ENCODE assay signal across 11 mouse cellular contexts in genomic region chr15:80681466-80681881, GRCm38 (mm10). TPM values are rescaled to one million over a fixed set of nuclear protein-coding genes. Genes with fewer than 3 reads are reported as not detected.
DNase-seq lines count a peak whose midpoint lies in the region; ATAC-seq and TF ChIP-seq lines count a peak whose summit lies in the region.
"Had no signal": no experiment of that assay in that cellular context is flagged by ENCODE, and none has a peak within 500 bp of the region (broad histone marks: within the 10 kb centered on the region; RNA-seq: fewer than 3 reads in every experiment).

No protein-coding gene starts in this region.

- no peak overlapping the region for H3K9ac ChIP-seq in hindbrain, embryonic 12.5 days
- no peak overlapping the region for H3K9ac ChIP-seq in hindbrain, embryonic 11.5 days (ENCODE audit: low read depth, low read length)

- H3K9me3 ChIP-seq in hindbrain, embryonic 10.5 days: no peaks in the 10 kb centered on the region
- H3K9me3 ChIP-seq in hindbrain, embryonic 12.5 days (replicated peaks): no peaks in the 10 kb centered on the region
- H3K9me3 ChIP-seq in hindbrain, embryonic 11.5 days (ENCODE audit: control insufficient read depth, low read length): no peaks in the 10 kb centered on the region

- TF ChIP-seq CTCF in bone marrow, adult 2 months (IDR thresholded peaks at IDR 0.05; ENCODE audit: control insufficient read depth, insufficient read depth, low read length): no peak
- no peak for TF ChIP-seq CTCF in olfactory bulb, adult 2 months (IDR thresholded peaks at IDR 0.05; ENCODE audit: insufficient read depth, low read depth, low read length)

- no peak overlapping the region for H3K4me2 ChIP-seq in hindbrain, embryonic 12.5 days (replicated peaks)
- H3K4me2 ChIP-seq in hindbrain, embryonic 11.5 days (replicated peaks; ENCODE audit: low read depth, low read length): no peak overlapping the region

- ATAC-seq in hindbrain, embryonic 12.5 days (ENCODE audit: low FRiP score): no peak
- no peak for ATAC-seq in hindbrain, embryonic 11.5 days (ENCODE audit: low FRiP score)

- peaks cover 12% of the 10 kb centered on the region for H3K27me3 ChIP-seq in hindbrain, embryonic 10.5 days (ENCODE audit: insufficient read depth, poor library complexity, severe bottlenecking)
- peaks cover 5% of the 10 kb centered on the region for H3K27me3 ChIP-seq in hindbrain, embryonic 12.5 days
- no peaks in the 10 kb centered on the region for H3K27me3 ChIP-seq in hindbrain, embryonic 11.5 days (ENCODE audit: control insufficient read depth, insufficient read depth, low read length)

- TF ChIP-seq POLR2A in bone marrow, adult 2 months (IDR thresholded peaks at IDR 0.05; ENCODE audit: borderline replicate concordance, control insufficient read depth, low read depth, low read length): no peak
- no peak for TF ChIP-seq POLR2A in olfactory bulb, adult 2 months (IDR thresholded peaks at IDR 0.05; ENCODE audit: insufficient read depth, low read depth, low read length)

- no peaks in the 10 kb centered on the region for H3K36me3 ChIP-seq in hindbrain, embryonic 10.5 days
- H3K36me3 ChIP-seq in hindbrain, embryonic 12.5 days: no peaks in the 10 kb centered on the region
- no peaks in the 10 kb centered on the region for H3K36me3 ChIP-seq in hindbrain, embryonic 11.5 days (ENCODE audit: control insufficient read depth, insufficient read depth, low read length)

- H3K4me1 ChIP-seq in hindbrain, embryonic 10.5 days (replicated peaks): peaks cover 54% of the 10 kb centered on the region
- H3K4me1 ChIP-seq in hindbrain, embryonic 12.5 days: peaks cover 60% of the 10 kb centered on the region
- peaks cover 8% of the 10 kb centered on the region; the same call in 1 of the 2 replicates for H3K4me1 ChIP-seq in bone marrow, adult 2 months (ENCODE audit: control insufficient read depth, insufficient read depth, low read length)
- H3K4me1 ChIP-seq in olfactory bulb, adult 2 months (ENCODE audit: control insufficient read depth, insufficient read depth, low read length): peaks cover 50% of the 10 kb centered on the region
- H3K4me1 ChIP-seq in hindbrain, embryonic 11.5 days (replicated peaks; ENCODE audit: control insufficient read depth, insufficient read depth, low read length): peaks cover 6% of the 10 kb centered on the region

- 0 out of 2 replicates have a peak overlapping the region, but pooled peaks have one; percentile 30 for H3K27ac ChIP-seq in hindbrain, embryonic 10.5 days
- no peak overlapping the region for H3K27ac ChIP-seq in hindbrain, embryonic 12.5 days
- peak overlapping the region; percentile 31 for H3K27ac ChIP-seq in bone marrow, adult 2 months (ENCODE audit: control insufficient read depth, insufficient read depth, low read depth, low read length, poor library complexity)
- peak overlapping the region; percentile 2; the same call in 1 of the 2 replicates for H3K27ac ChIP-seq in olfactory bulb, adult 2 months (ENCODE audit: insufficient read depth, low read depth, low read length)
- no peak overlapping the region for H3K27ac ChIP-seq in hindbrain, embryonic 11.5 days (ENCODE audit: low read depth, low read length)
- H3K27ac ChIP-seq: kidney, postnatal 0 days had no signal

- WGBS in hindbrain, embryonic 10.5 days: 82% methylated on average over 4 of the region's 4 CpGs
- 71% methylated on average over 4 of the region's 4 CpGs for WGBS in hindbrain, embryonic 12.5 days
- WGBS in bone marrow, adult 2 months: 12% methylated on average over 4 of the region's 4 CpGs
- WGBS in olfactory bulb, adult 2 months: 48% methylated on average over 4 of the region's 4 CpGs
- WGBS in hindbrain, embryonic 11.5 days: 82% methylated on average over 4 of the region's 4 CpGs

- DNase-seq in hindbrain, embryonic 10.5 days (ENCODE audit: low spot score): no peak
- peak; percentile 73 for DNase-seq in CD4-positive helper T cell, adult 2 months (ENCODE audit: low read depth, low spot score)
- no peak for DNase-seq in gastrocnemius, postnatal 10 days
- DNase-seq in hindbrain, embryonic 11.5 days (ENCODE audit: low spot score): no peak
- no peak for DNase-seq in right cerebral cortex, postnatal 14 days
- DNase-seq: gastrocnemius, postnatal 36 days; midbrain, embryonic 14.5 days had no signal

- no peak overlapping the region for H3K4me3 ChIP-seq in hindbrain, embryonic 10.5 days
- no peak overlapping the region for H3K4me3 ChIP-seq in hindbrain, embryonic 12.5 days
- no peak overlapping the region for H3K4me3 ChIP-seq in bone marrow, adult 2 months (replicated peaks; ENCODE audit: control insufficient read depth, low read depth, low read length)
- H3K4me3 ChIP-seq in olfactory bulb, adult 2 months (ENCODE audit: insufficient read depth, low read depth, low read length): no peak overlapping the region
- H3K4me3 ChIP-seq in hindbrain, embryonic 11.5 days (ENCODE audit: low read depth, low read length): no peak overlapping the region

RNA-seq across cellular contexts. Expression of gene Fam83f, which starts 9.8 kb away (rescaled TPM):
- 0.60 and 0.96 TPM in 2 replicates for polyA plus RNA-seq in hindbrain, embryonic 10.5 days (2016; fragmentation: Nextera tagmentation; extraction: Ambion mirVana)
- polyA plus RNA-seq in hindbrain, embryonic 12.5 days (2016; fragmentation: Nextera tagmentation; extraction: Ambion mirVana): 0.36 and 0.74 TPM in 2 replicates
- polyA plus RNA-seq in bone marrow, adult 2 months (2011; ENCODE audit: insufficient read depth, insufficient read length, low replicate concordance, missing spikeins): 0.54 TPM in 1 of 2 replicates, not detected in the other
- polyA plus RNA-seq in olfactory bulb, adult 2 months (2012; ENCODE audit: insufficient read depth, insufficient read length, low replicate concordance, missing spikeins): not detected in 2 replicates
- total RNA-seq in gastrocnemius, postnatal 10 days (2021): under 1 TPM; 0.47 to 0.49 TPM
- 0.11 TPM in 2 replicates for polyA plus RNA-seq in hindbrain, embryonic 11.5 days (2014; fragmentation: Nextera tagmentation; extraction: Ambion mirVana)

RNA-seq across cellular contexts. Expression of gene Tnrc6b, which starts 29.6 kb away (rescaled TPM):
- 42.7 and 43.3 TPM in 2 replicates for polyA plus RNA-seq in hindbrain, embryonic 10.5 days (2016; fragmentation: Nextera tagmentation; extraction: Ambion mirVana)
- polyA plus RNA-seq in hindbrain, embryonic 12.5 days (2016; fragmentation: Nextera tagmentation; extraction: Ambion mirVana): 52.2 and 55.6 TPM in 2 replicates
- 29.2 and 65.3 TPM in 2 replicates for polyA plus RNA-seq in bone marrow, adult 2 months (2011; ENCODE audit: insufficient read depth, insufficient read length, low replicate concordance, missing spikeins)
- 47.5 and 1,135 TPM in 2 replicates for polyA plus RNA-seq in olfactory bulb, adult 2 months (2012; ENCODE audit: insufficient read depth, insufficient read length, low replicate concordance, missing spikeins)
- total RNA-seq in gastrocnemius, postnatal 10 days (2021): 10 to 100 TPM; 51.5 to 68.8 TPM
- polyA plus RNA-seq in hindbrain, embryonic 11.5 days (2014; fragmentation: Nextera tagmentation; extraction: Ambion mirVana): 20.1 and 24.9 TPM in 2 replicates

Comparison
In these comparisons a context has a peak if more than half of its experiments do, and no peak if none do; other contexts are left out.
1. H3K27ac ChIP-seq: peak in hindbrain, embryonic 10.5 days (single experiment), bone marrow, adult 2 months (single experiment) and olfactory bulb, adult 2 months (single experiment); none in hindbrain, embryonic 12.5 days (single experiment) and hindbrain, embryonic 11.5 days (single experiment).